Mouse (Mus musculus) erythroblast, embryonic 14.5 days (primary cell): ENCODE measurements around the gene Ahnak.

Experiments used
- GATA1 ChIP-seq: IDR thresholded peaks from 2 replicates; pipeline ENCODE4 v1.6.1; 2012; ENCODE audit warnings: low read length, inconsistent platforms, mixed read lengths
- TAL1 ChIP-seq: IDR thresholded peaks from 3 replicates; pipeline ENCODE4 v1.6.1; 2012; ENCODE audit warnings: low read length, inconsistent platforms, mixed read lengths

DNA sequence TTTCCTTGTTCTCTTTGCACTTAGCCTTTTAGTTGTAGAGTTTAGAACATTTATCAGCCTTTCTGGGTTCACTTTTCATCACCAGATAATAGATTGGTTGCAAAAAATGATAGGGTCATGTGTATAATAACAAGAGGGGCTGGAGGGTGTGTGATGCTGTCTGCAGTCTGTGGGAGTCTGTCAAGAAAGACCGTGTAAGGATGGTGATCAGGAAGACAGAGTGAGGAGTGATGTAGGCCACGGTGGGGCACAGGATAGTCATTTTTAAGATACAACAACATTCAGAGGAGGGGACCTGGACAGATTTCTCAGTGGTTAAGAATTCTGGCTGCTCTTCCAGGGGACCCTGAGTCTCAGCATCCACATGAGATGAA lies 83.1 kb downstream of the Ahnak start:
- no peak for TF ChIP-seq TAL1
- no peak for TF ChIP-seq GATA1
